Mouse (Mus musculus): Measurements from ENCODE around the gene Gpr157.

DNA sequence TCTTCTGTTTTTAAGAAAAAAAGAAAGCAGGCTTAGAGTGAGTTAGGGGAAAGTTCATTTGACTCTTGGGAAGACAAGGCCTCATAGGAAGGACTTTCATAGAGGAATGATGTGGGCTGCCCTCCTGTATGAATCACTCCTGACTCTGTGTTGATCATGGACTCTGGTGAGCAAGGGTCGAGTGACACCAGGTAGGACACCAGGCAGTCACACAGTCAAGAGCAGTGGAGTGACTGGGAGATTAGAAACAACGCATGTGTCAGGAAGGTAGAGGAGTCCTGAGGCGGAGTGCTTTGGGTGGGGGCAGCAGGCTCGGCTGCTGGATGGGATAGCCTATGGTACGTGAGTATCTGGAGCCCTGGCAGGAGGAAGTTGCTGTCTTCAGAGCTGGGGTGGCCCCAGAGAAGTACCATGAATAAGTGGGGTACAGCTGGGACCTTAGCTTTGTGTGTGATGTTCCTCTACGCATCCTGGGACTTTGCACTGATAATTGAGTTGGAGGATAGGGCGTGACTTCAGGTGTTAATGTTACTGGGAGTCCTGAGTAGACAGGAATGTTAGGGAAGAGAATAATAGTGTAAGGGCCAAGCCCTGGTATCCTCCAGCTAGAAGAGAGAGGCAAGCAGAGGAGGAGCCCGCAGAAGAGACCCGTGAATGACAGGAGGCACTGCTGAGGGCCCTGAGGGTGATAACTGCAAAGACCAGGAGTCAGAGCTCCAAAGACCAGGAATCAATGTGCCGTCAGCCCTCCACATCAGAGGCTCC lies 45.6 kb upstream of the Gpr157 start:
- TF ChIP-seq POLR2A (IDR thresholded peaks at IDR 0.05; ENCODE audit: borderline replicate concordance, insufficient read depth, low read length) (no peak), CTCF (IDR thresholded peaks at IDR 0.05; ENCODE audit: borderline replicate concordance, insufficient read depth, low read depth, low read length) (no peak)
